Mouse (Mus musculus) spleen, postnatal 4 days (tissue): ENCODE results near the gene Rpl36-ps4.
"Not testable (repeated sequence)": the region's sequence is repeated elsewhere in the genome, so short reads cannot be mapped to it uniquely, and the experiment has no call there.

Source experiments
- DNase-seq, 2 experiments: peaks; one replicate each; pipeline ENCODE4 v3.0.0; 2022; ENCODE audit warnings: low spot score in 2 of 2

The Rpl36-ps4 gene

DNA sequence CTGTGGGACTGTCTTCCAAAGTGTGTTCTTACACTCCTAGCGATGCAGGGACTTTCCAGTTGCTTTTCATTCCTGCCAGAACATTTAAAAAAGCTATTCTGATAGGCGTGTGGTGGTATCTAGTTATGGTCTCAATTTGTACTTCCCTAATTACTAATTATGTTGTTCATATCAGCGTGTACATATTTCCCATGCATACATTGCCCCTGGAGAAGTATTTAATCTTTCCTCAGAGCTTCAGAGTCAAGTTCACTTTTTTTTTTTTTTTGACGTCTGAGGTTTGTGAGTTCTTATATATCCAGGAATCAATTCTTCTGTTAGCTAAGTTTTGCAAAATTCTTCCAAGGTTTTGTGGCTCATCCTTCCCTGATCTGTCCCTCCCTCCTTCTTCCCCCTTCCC lies 15.4 kb downstream of the Rpl36-ps4 start:
- DNase-seq: no peak

DNA sequence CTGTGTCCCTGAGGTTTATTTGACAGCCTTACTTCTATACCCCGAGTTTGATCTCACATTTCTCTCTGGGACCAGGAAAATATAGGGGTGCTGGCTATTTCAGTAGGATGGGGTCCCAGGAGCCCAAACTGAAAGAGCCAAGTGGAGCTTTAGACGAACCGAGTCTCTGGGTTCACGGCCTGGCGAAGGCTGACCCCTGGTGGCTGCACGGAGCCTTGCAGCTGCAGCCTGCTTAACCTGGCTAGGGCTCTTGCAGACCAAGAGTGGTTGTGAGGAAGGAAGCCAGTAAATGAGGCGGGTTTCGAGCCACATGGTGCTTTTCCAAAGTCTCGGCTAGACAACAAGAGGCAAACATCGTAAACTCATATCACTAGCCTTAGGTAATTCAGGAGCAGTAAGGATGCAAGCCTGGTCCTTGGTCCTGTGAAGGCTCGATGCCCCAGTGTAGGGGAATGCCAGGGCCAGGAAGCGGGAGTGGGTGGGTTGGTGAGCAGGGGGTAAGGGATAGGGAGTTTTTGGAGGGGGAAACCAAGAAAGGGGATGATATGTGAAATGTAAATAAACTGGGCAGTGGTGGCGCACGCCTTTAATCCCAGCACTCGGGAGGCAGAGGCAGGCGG lies 28.3 kb downstream of the Rpl36-ps4 start:
- DNase-seq: peak; percentile 56 to 87

DNA sequence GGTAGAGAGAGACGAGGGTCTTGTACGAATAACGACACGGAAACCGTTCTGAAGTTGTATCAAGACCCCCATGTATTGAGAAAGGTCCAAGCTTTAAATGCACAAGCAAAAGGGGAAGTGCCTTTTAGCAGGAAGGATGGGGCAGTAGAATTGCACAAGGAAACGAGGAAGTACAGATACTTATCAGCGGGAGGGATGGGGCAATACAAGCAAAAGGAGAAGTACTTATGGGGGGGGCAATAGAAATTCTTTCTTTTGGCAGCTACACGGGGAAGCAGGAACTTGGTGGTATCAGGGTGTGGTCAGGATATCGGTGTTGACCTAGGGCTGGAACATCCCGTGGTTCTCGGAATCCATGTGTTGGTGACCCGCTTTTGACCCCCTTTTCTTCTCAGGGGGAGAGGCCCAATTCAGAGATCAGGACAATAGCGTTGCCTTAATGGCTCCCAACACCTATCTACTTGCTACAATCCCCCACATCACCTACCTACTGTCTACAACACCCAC lies 33.9 kb downstream of the Rpl36-ps4 start:
- not testable (repeated sequence) for DNase-seq

DNA sequence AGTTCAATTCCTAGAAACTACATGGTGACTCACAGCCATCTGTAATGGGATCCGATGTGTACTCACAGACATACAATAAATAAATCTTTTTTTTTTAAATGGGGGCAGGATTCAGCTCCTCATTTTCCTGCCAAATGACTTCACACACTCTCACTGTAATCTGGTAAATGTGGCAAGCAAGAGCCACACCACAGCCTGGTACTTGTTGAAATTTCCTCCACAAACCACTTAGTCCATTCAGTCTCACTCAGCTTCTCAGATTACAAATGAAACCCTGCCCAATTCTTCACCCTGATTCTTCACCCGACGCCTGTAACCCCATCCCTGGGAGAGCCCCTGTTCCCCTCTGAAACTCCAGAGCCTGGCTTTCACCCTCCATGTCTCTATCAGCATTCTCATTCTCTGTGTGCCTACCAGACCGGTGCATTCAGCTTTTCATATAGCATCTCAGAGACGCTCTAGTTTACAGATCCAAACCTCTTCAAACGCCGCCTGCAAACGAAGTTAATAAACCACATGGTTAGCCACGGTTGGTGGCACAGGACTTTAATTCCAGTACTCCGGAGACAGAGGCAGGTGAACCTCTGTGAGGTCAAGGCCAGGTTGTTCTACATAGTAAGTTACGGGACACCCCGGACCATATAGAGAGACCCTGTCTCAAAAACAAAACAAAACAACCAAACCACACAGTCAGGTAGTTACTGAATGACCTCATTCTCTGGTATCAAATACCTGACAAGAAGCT lies 36.5 kb downstream of the Rpl36-ps4 start:
- DNase-seq: no peak

DNA sequence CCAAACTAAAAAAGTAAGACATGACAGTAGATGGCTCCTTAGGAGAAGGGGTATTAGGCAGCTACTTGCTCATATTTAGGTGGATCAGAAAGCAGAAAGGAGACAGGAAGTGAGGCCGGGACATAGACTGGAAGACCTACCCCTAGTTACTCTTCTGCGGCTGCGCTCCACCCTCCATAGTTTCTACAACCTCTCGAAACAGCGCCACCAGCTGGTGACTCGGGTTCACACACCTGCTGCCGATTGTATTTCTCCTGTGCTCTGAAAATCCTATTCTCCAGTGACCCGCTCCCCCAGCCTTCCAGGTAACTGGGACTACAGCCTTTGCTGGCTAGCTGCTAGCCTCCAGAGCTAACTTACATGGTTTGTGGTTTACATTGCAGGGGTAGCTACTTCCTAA lies 37.5 kb downstream of the Rpl36-ps4 start:
- DNase-seq: no peak

DNA sequence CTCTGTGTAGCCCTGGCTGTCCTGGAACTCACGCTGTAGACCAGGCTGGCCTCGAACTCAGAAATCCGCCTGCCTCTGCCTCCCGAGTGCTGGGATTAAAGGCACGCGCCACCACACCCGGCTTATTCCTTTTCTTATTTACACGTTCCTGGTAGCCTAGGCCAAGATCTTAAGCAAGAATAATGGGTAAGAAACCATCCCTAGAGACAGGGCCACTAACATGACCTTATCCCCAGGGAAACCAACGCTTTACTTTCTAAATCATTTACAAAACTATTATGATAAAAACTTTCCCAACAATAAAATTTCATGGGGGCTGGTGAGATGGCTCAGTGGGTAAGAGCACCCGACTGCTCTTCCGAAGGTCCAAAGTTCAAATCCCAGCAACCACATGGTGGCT lies 38.6 kb downstream of the Rpl36-ps4 start:
- DNase-seq: not testable (repeated sequence)

DNA sequence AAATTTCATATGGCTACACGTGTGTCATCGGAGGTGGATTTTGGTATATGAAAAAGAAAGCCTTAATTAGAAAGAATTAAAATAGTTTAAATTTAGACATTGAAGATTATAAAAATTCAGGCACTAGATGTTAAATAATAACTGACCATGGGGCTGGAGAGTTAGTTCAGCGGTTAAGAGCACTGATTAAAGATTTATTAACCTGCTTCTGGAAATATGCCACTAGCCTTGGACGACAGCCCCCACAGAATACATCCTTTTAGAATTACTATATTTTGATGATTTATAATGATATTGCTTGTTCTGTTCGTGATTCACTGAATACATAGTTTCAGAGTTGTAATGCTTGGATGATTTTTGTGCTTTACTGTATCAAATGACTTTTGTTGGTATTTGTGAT lies 39.2 kb downstream of the Rpl36-ps4 start:
- not testable (repeated sequence) for DNase-seq

DNA sequence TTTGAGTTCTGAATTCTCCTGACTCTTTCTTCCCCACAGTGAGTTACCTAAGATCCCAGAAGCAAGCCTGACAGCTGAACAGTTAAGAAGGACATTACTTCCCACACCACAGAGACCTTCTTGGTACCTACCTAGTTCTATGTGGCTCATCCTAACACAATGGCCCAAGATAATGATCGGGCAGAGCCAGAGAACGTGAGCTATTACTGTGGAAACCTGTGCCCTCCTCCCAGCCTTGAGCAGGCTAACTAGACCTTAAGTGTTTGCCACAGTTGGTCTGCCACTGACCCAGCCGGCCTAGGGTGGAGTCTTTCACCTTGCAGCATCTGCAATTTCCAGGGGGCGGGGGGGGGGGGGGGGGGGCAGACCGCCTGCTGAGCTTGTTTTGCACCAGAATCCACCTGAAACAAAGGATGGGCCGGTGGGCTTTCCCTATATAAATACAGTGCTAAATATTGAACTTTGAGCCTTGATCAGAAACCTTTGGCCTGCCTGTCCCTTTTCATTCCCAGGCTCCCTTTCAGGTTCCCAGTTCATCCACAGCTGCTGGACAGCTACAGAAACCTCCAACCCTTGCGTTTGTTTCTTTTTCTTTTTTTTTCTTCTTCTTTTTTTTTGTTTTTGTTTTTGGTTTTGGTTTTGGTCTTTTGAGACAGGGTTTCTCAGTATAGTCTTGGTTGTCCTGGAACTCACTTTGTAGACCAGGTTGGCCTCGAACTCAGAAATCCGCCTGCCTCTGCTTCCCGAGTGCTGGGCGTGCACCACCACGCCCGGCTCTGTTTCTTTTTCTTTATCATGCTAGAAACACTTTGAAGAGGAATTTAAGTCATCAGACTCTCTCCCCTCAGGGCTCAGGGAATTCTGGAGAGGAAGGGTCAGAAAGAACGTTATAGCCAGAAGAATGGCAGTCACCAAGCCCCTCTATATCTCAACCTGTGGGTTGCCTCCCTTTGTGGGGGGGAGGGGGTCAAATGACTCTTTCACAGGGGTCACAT lies 42.6 kb downstream of the Rpl36-ps4 start:
- DNase-seq: no peak

DNA sequence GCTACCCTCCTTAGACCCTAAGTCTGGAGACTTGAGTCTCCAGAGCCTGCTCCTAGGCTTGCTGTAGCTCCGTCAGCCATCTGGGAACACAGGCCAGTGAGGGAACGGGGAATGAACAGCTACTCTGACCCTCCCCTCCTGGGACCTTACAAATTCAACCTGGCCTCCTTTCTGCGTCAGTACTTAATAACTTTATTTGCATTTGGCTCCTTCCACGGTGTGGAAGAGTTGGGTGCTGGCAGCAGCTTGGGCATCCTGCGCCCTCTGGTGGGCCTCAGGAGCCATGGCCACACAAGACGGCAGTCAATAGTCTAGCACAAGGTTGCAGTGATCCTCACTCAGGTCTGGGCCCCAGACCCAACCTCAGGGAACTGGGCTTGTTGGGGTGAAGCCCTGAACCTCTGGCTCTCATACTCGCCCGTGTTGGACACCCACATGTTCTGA lies 47.7 kb downstream of the Rpl36-ps4 start:
- DNase-seq: not testable (repeated sequence)
